Mouse (Mus musculus): ENCODE results near the gene Stkld1. TPM values are rescaled to one million over a fixed set of nuclear protein-coding genes. Genes with fewer than 3 reads are reported as not detected.

Gene Stkld1
- total RNA-seq, 1 experiment from 2014 or later: not detected

- ATAC-seq (replicated peaks in 1 of 2; ENCODE audit: insufficient read depth in 1 of 2, low FRiP score in 2 of 2, low TSS enrichment in 1 of 2, low read depth in 1 of 2, poor library complexity in 2 of 2, severe bottlenecking in 2 of 2): no peak
Observed at GRCm38 (mm10) chr2:26997993-26998392, 64.1 kb downstream of the Stkld1 start.

Other genes with a start within 250 kb of the Stkld1 start
- not detected in 2 replicates for gene Abo, start 69.1 kb upstream of the Stkld1 start, total RNA-seq (2017)
- gene Surf6, start 31.2 kb upstream of the Stkld1 start, total RNA-seq (2017): 60.0 and 60.6 TPM in 2 replicates
- gene Med22, start 23.4 kb upstream of the Stkld1 start, total RNA-seq (2017): 22.1 and 24.0 TPM in 2 replicates
- gene Rpl7a, start 23.3 kb upstream of the Stkld1 start, total RNA-seq (2017): 1,682 and 2,482 TPM in 2 replicates
- 83.3 and 94.2 TPM in 2 replicates for gene Surf2, start 17.7 kb upstream of the Stkld1 start, total RNA-seq (2017)
- 60.8 and 67.5 TPM in 2 replicates for gene Surf1, start 17.5 kb upstream of the Stkld1 start, total RNA-seq (2017)
- gene Surf4, start 119 bp upstream of the Stkld1 start, total RNA-seq (2017): 54.8 and 64.1 TPM in 2 replicates
- gene Rexo4, start 30.3 kb downstream of the Stkld1 start, total RNA-seq (2017): 93.1 and 120 TPM in 2 replicates
- gene Adamts13, start 39.4 kb downstream of the Stkld1 start, total RNA-seq (2017): not detected in 2 replicates
- gene Cacfd1, start 75.9 kb downstream of the Stkld1 start, total RNA-seq (2017): 5.8 and 7.4 TPM in 2 replicates
- gene Slc2a6, start 94.0 kb downstream of the Stkld1 start, total RNA-seq (2017): 1.2 and 5.8 TPM in 2 replicates
- not detected in 2 replicates for gene Mymk, start 138.1 kb downstream of the Stkld1 start, total RNA-seq (2017)
- 2.3 TPM in 1 of 2 replicates, not detected in the other for gene Adamtsl2, start 145.3 kb downstream of the Stkld1 start, total RNA-seq (2017)
- gene Fam163b, start 208.4 kb downstream of the Stkld1 start, total RNA-seq (2017): not detected in 2 replicates
- gene Dbh, start 231.2 kb downstream of the Stkld1 start, total RNA-seq (2017): not detected in 2 replicates

Data from hematopoietic stem cell, adult 5-6 weeks (primary cell).